Mouse (Mus musculus): ENCODE results near the gene Sfxn3.

GRCm38 (mm10) chr19:45007425-45008191 is 39.7 kb upstream of the Sfxn3 start:
- TF ChIP-seq CTCF (IDR thresholded peaks at IDR 0.05; ENCODE audit: control insufficient read depth, insufficient read depth, insufficient read length) (no peak), CEBPB (IDR thresholded peaks at IDR 0.05; ENCODE audit: low read depth) (no peak), MAX (IDR thresholded peaks at IDR 0.05) (no peak), FOSL1 (IDR thresholded peaks at IDR 0.05; ENCODE audit: insufficient read depth, low read length, poor library complexity, severe bottlenecking) (no peak)
